Mouse (Mus musculus) neural tube, embryonic 14.5 days (tissue): Measurements from ENCODE around the gene Ube2c. TPM values are rescaled to one million over a fixed set of nuclear protein-coding genes. Genes with fewer than 3 reads are reported as not detected.
A peak's percentile ranks its signal among the peaks of the same experiment; 100 is the strongest.

ENCODE experiments used
- ATAC-seq: fragments of 200-750 bp; cut with Nextera tagmentation; 2 replicates; pipeline ENCODE4 v1.8.0; 2017; ENCODE audit warnings: low read depth, mild to moderate bottlenecking, moderate TSS enrichment, moderate library complexity
- H3K27ac ChIP-seq: fragments of 300-500 bp; sonication (generic); 2 replicates; pipeline ENCODE4 v1.5.1; 2014; ENCODE audit warnings: low read depth, mild to moderate bottlenecking, control low read depth, low read length, moderate library complexity, mixed read lengths
- H3K27me3 ChIP-seq: fragments of 300-500 bp; sonication (generic); 2 replicates; pipeline ENCODE4 v1.6.1; 2014; ENCODE audit warnings: low read length; ENCODE audit not compliant: control insufficient read depth, insufficient read depth
- H3K36me3 ChIP-seq: fragments of 300-500 bp; sonication (generic); 2 replicates; pipeline ENCODE4 v1.6.1; 2014; ENCODE audit warnings: low read length, mixed read lengths; ENCODE audit not compliant: control insufficient read depth, insufficient read depth
- H3K4me1 ChIP-seq: fragments of 300-500 bp; sonication (generic); 2 replicates; pipeline ENCODE4 v1.6.1; 2014; ENCODE audit warnings: low read length; ENCODE audit not compliant: control insufficient read depth, insufficient read depth
- H3K4me2 ChIP-seq: fragments of 300-500 bp; sonication (generic); 2 replicates; pipeline ENCODE4 v1.6.1; 2014; ENCODE audit warnings: mild to moderate bottlenecking, low read depth, low read length, control low read depth
- H3K4me3 ChIP-seq: fragments of 300-500 bp; sonication (generic); 2 replicates; pipeline ENCODE4 v1.5.1; 2014; ENCODE audit warnings: low read depth, low read length, control low read depth, mixed read lengths
- H3K9ac ChIP-seq: fragments of 300-500 bp; sonication (generic); replicated peaks from 2 replicates; pipeline ENCODE4 v1.6.1; 2014; ENCODE audit warnings: low read depth, mild to moderate bottlenecking, control low read depth, low read length, mixed read lengths
- H3K9me3 ChIP-seq: fragments of 300-500 bp; sonication (generic); 2 replicates; pipeline ENCODE4 v1.6.1; 2016; ENCODE audit warnings: low read length; ENCODE audit not compliant: control insufficient read depth
- WGBS: fragments of 180-500 bp; shearing (Covaris S2); extraction: QIAGEN DNeasy Blood & Tissue Kit; methylation state at CpG from one replicate; pipeline ENCODE4 v1.1.7; 2014; 5-methylcytosine and 5-hydroxymethylcytosine counted together
- polyA plus RNA-seq: library from polyadenylated mRNA; unstranded; fragments of >200 nt; fragmentation: Nextera tagmentation; extraction: Ambion mirVana; gene quantifications from 2 replicates; pipeline ENCODE4 v1.2.1, GENCODE M21; 2014

Gene Ube2c
- polyA plus RNA-seq, 1 experiment from 2014 or later, result 30.6 TPM

DNA sequence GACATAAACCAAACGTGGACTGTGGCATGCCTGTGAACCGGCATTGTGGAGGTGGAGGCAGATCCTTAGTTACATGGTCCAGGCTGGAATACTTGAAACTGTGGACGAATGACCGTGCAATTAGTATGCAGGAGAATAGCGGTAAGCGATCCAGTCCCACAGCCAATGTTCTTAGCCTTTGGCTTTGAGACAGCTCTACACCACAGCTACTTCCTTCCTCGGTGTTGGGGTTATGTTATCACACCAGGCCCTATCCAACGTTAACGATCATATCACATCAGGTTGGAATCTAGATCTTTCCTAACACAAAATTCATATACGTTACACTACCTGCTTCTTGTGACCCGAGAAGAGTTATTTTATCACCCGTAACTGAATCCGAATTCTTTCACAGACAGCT is 24.7 kb upstream of the Ube2c start:
- H3K9me3 ChIP-seq, result no peaks in the 10 kb centered on the region
- H3K36me3 ChIP-seq, result peaks cover 10% of the 10 kb centered on the region; the same call in 1 of the 2 replicates
- peaks cover 21% of the 10 kb centered on the region for H3K4me1 ChIP-seq
- H3K4me3 ChIP-seq, result peak overlapping the region; percentile 87
- peak overlapping the region; percentile 92; the same call in 1 of the 2 replicates for H3K9ac ChIP-seq
- no peak for ATAC-seq
- no peak overlapping the region for H3K27ac ChIP-seq
- 76% methylated on average over 13 of the region's 13 CpGs for WGBS
- H3K27me3 ChIP-seq, result no peaks in the 10 kb centered on the region; the same call in 1 of the 2 replicates
- peak overlapping the region; percentile 67 for H3K4me2 ChIP-seq

DNA sequence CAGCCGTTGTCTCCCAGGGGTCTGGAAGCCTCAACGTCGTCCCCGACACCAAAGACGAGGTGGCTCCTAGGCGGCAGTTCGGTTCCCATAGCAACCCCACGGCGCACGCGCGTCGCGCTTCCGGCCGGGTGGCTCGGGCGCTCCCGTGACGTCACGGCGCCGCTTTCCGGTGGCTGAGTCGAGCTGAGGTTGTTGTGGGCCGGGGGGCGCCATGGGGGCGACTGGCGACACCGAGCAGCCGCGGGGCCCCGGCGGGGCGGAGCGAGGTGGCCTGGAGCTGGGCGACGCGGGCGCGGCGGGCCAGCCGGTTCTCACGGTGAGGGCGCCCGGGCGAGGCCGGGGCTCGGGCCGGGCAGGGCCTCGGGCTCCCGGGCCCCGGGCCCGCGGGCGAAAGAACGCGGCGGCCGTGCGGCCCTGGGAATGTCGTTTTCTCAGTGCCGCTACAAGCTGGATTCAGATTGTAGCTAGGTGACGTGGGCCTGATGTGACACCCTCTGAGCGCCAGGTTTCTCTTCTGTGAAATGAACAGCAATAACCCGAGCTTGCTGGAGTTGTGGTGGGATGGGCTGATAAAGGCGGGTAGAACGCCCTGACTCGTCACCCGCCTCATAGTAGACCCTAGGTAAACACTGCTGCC is 23.7 kb upstream of the Ube2c start, which contains the start of the genes Wfdc3 and Dnttip1:
Wfdc3 (minus strand) TSS at position 89 of the 637 bp plus-strand sequence.
Dnttip1 (plus strand) TSS at position 141 of the 637 bp plus-strand sequence.
- under 1% methylated on average over 62 of the region's 70 CpGs for WGBS
- peak; percentile 92 for ATAC-seq

DNA sequence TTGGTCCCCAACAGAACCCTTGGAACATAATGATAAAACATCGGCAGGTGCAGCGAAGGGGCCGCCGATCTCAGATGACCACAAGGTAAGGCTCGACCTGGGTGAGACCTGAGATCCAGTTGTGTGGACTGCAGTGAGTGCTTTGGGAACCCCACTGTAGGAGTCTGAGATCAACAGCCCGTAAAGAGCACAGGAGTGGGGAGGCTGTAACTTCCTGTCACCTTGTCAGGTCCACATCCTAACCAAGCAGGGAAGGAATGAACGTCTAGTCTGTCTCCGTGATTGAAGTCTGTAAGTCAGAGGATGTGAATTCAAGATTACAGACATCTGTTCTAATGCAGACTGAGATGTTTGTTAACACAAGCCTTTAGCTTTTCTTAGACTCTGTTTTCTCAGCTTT is 23.0 kb upstream of the Ube2c start:
- H3K9me3 ChIP-seq, result no peaks in the 10 kb centered on the region
- H3K4me1 ChIP-seq, result peaks cover 21% of the 10 kb centered on the region
- H3K36me3 ChIP-seq, result peaks cover 15% of the 10 kb centered on the region; the same call in 1 of the 2 replicates
- peak overlapping the region; percentile 87 for H3K4me3 ChIP-seq
- H3K27ac ChIP-seq, result no peak overlapping the region
- WGBS, result 63% methylated on average over 8 of the region's 8 CpGs
- no peaks in the 10 kb centered on the region; the same call in 1 of the 2 replicates for H3K27me3 ChIP-seq
- peak overlapping the region; percentile 67 for H3K4me2 ChIP-seq
- ATAC-seq, result no peak
- peak overlapping the region; percentile 92 for H3K9ac ChIP-seq

More for the DNA sequence above, 23.7 kb upstream of the Ube2c start, which contains the start of the genes Wfdc3 and Dnttip1:
- Histone ChIP-seq H3K4me1 (peaks cover 21% of the 10 kb centered on the region), H3K27ac (peak within 1 kb of the TSS; percentile 74), H3K4me2 (peak within 1 kb of the TSS; percentile 67), H3K9me3 (no peaks in the 10 kb centered on the region), H3K36me3 (peaks cover 10% of the 10 kb centered on the region; the same call in 1 of the 2 replicates), H3K27me3 (no peaks in the 10 kb centered on the region; the same call in 1 of the 2 replicates), H3K4me3 (peak within 1 kb of the TSS; percentile 87), H3K9ac (peak within 1 kb of the TSS; percentile 92)

DNA sequence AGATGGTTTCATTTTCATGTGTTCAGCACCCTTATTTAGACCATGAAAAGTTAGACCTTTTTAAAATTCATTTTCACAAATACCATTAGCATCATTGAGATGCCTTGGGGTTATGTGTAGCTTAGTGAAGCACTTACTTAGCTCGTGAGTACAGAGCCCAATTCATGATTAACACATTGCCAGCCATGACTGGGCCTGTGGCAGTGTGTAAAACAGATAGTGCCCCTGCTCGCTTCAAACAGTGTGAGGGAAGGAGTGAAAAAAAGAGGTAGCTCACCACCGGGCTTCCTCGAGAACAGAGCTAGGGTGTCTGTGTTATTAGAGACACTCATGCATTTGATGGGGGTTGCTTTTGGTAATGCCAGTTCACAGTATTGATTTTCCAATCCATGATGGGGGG is 21.5 kb upstream of the Ube2c start:
- Histone ChIP-seq H3K27me3 (no peaks in the 10 kb centered on the region; the same call in 1 of the 2 replicates), H3K4me3 (no peak overlapping the region), H3K9me3 (no peaks in the 10 kb centered on the region), H3K4me2 (no peak overlapping the region), H3K9ac (no peak overlapping the region), H3K4me1 (peaks cover 21% of the 10 kb centered on the region), H3K36me3 (peaks cover 23% of the 10 kb centered on the region; the same call in 1 of the 2 replicates), H3K27ac (no peak overlapping the region)
- ATAC-seq, result no peak
- 88% methylated on average over 4 of the region's 4 CpGs for WGBS

DNA sequence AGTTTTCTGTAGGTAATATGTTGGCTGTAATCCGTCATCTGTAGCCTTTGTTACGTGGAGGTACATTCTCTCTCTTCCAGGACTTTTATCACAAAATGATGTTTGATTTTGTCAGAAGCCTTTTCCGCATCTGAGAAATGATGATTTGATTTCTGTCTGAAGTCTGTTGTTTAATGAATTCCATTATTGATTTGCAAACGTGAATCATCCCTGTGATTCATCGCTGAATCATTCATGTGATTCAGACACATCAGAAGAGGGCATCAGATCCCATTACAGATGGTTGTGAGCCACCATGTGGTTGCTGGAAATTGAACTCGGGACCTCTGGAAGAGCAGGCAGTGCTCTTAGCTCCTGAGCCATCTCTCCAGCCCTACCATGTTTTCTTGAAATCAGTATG is 20.7 kb upstream of the Ube2c start:
- H3K4me3 ChIP-seq, result no peak overlapping the region
- H3K9me3 ChIP-seq, result no peaks in the 10 kb centered on the region
- H3K4me1 ChIP-seq, result peaks cover 21% of the 10 kb centered on the region
- no peak overlapping the region for H3K9ac ChIP-seq
- H3K27ac ChIP-seq, result no peak overlapping the region
- peaks cover 28% of the 10 kb centered on the region for H3K36me3 ChIP-seq
- no peak overlapping the region for H3K4me2 ChIP-seq
- 95% methylated on average over 6 of the region's 6 CpGs for WGBS
- ATAC-seq, result no peak
- no peaks in the 10 kb centered on the region; the same call in 1 of the 2 replicates for H3K27me3 ChIP-seq

DNA sequence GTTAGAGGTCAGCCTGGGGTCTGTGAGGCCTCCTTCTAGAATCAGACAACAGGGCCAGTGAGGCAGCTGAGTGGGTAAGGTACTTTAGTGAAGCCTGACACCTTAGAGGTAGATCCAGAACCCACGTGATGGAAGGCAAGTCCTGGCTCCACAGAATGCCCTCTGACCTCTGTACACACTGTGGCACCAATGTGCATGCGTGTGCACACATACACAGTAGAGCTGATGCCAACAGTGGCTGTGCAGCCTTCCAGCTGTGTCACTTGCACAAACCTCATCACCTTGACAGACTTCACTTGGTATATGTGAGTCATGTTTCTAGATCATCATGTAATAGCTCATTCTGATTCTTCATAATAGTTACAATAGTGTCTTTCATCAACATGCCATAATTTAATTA is 17.2 kb upstream of the Ube2c start:
- 94% methylated on average over 2 of the region's 2 CpGs for WGBS
- ATAC-seq, result no peak
- Histone ChIP-seq H3K9me3 (no peaks in the 10 kb centered on the region), H3K27ac (no peak overlapping the region), H3K4me1 (peaks cover 4% of the 10 kb centered on the region; the same call in 1 of the 2 replicates), H3K4me2 (no peak overlapping the region), H3K9ac (no peak overlapping the region), H3K4me3 (no peak overlapping the region), H3K36me3 (peaks cover 60% of the 10 kb centered on the region), H3K27me3 (no peaks in the 10 kb centered on the region)

DNA sequence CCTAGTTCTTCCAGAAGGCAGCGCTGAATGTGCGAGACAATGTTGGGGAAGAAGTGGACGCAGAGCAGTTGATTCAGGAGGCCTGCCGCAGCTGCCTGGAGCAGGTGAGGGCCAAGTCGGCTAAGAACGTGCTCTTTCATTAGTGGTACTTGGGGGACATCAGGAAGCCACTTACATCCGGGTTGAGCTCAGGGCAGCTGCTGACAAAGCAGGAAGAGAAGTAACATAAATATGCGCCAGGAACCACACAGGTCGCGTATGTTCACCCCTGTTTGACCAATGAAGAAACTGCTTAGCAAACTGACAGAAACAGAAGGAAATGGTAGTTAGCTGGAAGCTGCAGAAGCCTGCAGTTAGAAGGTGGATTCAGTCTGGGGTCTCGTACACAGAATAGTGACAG is 15.6 kb upstream of the Ube2c start:
- ATAC-seq, result no peak
- Histone ChIP-seq H3K36me3 (peaks cover 62% of the 10 kb centered on the region), H3K9ac (no peak overlapping the region), H3K9me3 (no peaks in the 10 kb centered on the region), H3K4me1 (no peaks in the 10 kb centered on the region), H3K27ac (no peak overlapping the region), H3K27me3 (no peaks in the 10 kb centered on the region), H3K4me3 (no peak overlapping the region), H3K4me2 (no peak overlapping the region)
- WGBS, result 87% methylated on average over 11 of the region's 11 CpGs

DNA sequence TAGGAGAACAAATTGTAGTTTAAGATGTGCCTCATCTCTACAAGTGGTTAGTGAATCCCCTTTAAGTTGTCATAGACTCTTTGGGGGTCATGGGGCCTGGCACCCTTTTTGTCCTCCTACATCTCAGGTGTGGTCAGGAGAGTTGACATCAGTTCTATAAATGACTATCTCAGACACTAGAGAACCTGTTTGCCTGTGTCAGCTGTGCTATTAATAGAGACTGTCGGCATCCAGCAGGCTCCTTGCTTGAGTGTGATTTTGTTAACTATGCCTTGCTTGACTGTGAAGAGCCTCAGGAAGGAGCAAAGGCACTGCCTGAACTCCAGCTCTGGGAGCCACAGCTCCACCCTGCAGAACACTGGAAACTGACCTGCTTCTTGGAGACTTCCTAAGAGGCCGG is 14.9 kb upstream of the Ube2c start:
- Histone ChIP-seq H3K27ac (no peak overlapping the region), H3K4me3 (no peak overlapping the region), H3K27me3 (no peaks in the 10 kb centered on the region), H3K4me1 (no peaks in the 10 kb centered on the region), H3K4me2 (no peak overlapping the region), H3K9me3 (no peaks in the 10 kb centered on the region), H3K36me3 (peaks cover 62% of the 10 kb centered on the region), H3K9ac (no peak overlapping the region)
- WGBS, result 85% methylated on average over 2 of the region's 2 CpGs
- no peak for ATAC-seq

DNA sequence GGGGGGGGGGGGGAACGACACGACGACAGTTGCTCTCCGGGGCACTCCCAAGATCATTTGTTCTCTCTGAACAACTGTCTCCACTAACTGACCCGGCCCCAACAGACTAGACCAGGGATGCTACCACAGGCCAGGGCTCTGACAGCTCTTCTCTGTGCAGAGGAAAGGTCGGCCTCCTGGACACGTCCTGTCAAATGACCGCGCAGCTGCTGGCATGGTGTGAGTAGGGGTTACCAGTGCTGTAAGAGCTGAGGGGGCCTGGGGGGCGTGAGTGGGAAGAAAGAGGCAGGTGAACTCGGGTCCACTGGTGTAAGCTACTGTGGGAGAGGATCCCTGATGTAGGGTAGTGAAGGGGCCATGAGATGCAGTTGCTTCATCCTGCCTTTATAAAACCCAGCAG is 11.9 kb upstream of the Ube2c start:
- no peak for ATAC-seq
- no peak overlapping the region for H3K9ac ChIP-seq
- H3K4me2 ChIP-seq, result no peak overlapping the region
- H3K4me1 ChIP-seq, result no peaks in the 10 kb centered on the region
- peaks cover 66% of the 10 kb centered on the region for H3K36me3 ChIP-seq
- no peak overlapping the region for H3K4me3 ChIP-seq
- no peaks in the 10 kb centered on the region for H3K27me3 ChIP-seq
- WGBS, result 90% methylated on average over 10 of the region's 11 CpGs
- no peak overlapping the region for H3K27ac ChIP-seq
- H3K9me3 ChIP-seq, result no peaks in the 10 kb centered on the region
